Mouse (Mus musculus) ES-Bruce4 (cell line): ENCODE measurements at regions not wholly inside any gene's neighbourhood (a gene's known extent, or its start where the extent isn't known, plus 50 kb on each side); places are given as distances from the start of the nearest gene placed in this dataset.

Experiments used
- H3K27ac ChIP-seq: 2 replicates; pipeline ENCODE4 v1.5.1; 2012; ENCODE audit warnings: low read length, inconsistent platforms; ENCODE audit not compliant: insufficient read depth
- H3K27me3 ChIP-seq: 2 replicates; pipeline ENCODE4 v1.6.1; 2012; ENCODE audit warnings: mild to moderate bottlenecking, low read length, inconsistent platforms; ENCODE audit not compliant: control insufficient read depth, poor library complexity, insufficient read depth, severe bottlenecking
- H3K36me3 ChIP-seq: 2 replicates; pipeline ENCODE4 v1.6.1; 2012; ENCODE audit warnings: inconsistent platforms, mild to moderate bottlenecking, low read length, moderate library complexity; ENCODE audit not compliant: control insufficient read depth, poor library complexity, insufficient read depth, severe bottlenecking
- H3K4me1 ChIP-seq: one replicate; pipeline ENCODE4 v1.8.1; 2011; ENCODE audit warnings: low read length; ENCODE audit not compliant: control insufficient read depth, insufficient read depth
- H3K4me3 ChIP-seq: 2 replicates; pipeline ENCODE4 v1.5.1; 2011; ENCODE audit warnings: low read depth, mild to moderate bottlenecking, low read length
- H3K9ac ChIP-seq: 2 replicates; pipeline ENCODE4 v1.6.1; 2012; ENCODE audit warnings: low read depth, mild to moderate bottlenecking, inconsistent platforms; ENCODE audit not compliant: poor library complexity, severe bottlenecking
- H3K9me3 ChIP-seq: replicated peaks from 2 replicates; pipeline ENCODE4 v1.6.1; 2012; ENCODE audit warnings: mild to moderate bottlenecking, low read length, inconsistent platforms; ENCODE audit not compliant: control insufficient read depth, poor library complexity, insufficient read depth, severe bottlenecking
- CTCF ChIP-seq: IDR thresholded peaks from one replicate; pipeline ENCODE4 v1.8.1; 2011; ENCODE audit warnings: low read depth, low read length
- EP300 ChIP-seq: IDR thresholded peaks from 2 replicates; pipeline ENCODE4 v1.6.1; 2011; ENCODE audit warnings: low read depth, low read length; ENCODE audit not compliant: insufficient read depth
- POLR2A ChIP-seq: IDR thresholded peaks from one replicate; pipeline ENCODE4 v1.8.1; 2011; ENCODE audit warnings: low read length; ENCODE audit not compliant: insufficient read depth

GRCm38 (mm10) chr13:97434167-97434566, 193.3 kb downstream of the Enc1 start:
- Histone ChIP-seq H3K36me3 (no peaks in the 10 kb centered on the region), H3K27me3 (no peaks in the 10 kb centered on the region), H3K4me1 (peaks cover 7% of the 10 kb centered on the region), H3K9ac (peak overlapping the region; percentile 68), H3K9me3 (no peaks in the 10 kb centered on the region), H3K4me3 (peak overlapping the region; percentile 36; the same call in 1 of the 2 replicates), H3K27ac (peak overlapping the region; percentile 76)
- TF ChIP-seq EP300 = 0 out of 2 replicates have a peak, but pooled peaks have one; percentile 4
- TF ChIP-seq POLR2A = no peak

- TF ChIP-seq EP300 = peak; percentile 90
- no peak for TF ChIP-seq POLR2A
- TF ChIP-seq CTCF = no peak
- H3K36me3 ChIP-seq = no peaks in the 10 kb centered on the region
- peak overlapping the region; percentile 25; the same call in 1 of the 2 replicates for H3K4me3 ChIP-seq
- no peaks in the 10 kb centered on the region for H3K9me3 ChIP-seq
- no peaks in the 10 kb centered on the region for H3K27me3 ChIP-seq
- peak overlapping the region; percentile 76 for H3K27ac ChIP-seq
- H3K9ac ChIP-seq = 0 out of 2 replicates have a peak overlapping the region, but pooled peaks have one; percentile 10
- H3K4me1 ChIP-seq = peaks cover 9% of the 10 kb centered on the region
Observed at GRCm38 (mm10) chr13:97432627-97433026, 191.7 kb downstream of the Enc1 start.

- peaks cover 9% of the 10 kb centered on the region for H3K4me1 ChIP-seq
- H3K9me3 ChIP-seq = no peaks in the 10 kb centered on the region
Observed at GRCm38 (mm10) chr13:97430885-97431284, 190.0 kb downstream of the Enc1 start.

GRCm38 (mm10) chr13:97428163-97428562, 187.3 kb downstream of the Enc1 start:
- no peaks in the 10 kb centered on the region for H3K9me3 ChIP-seq
- H3K27ac ChIP-seq = no peak overlapping the region
- no peaks in the 10 kb centered on the region for H3K27me3 ChIP-seq
- TF ChIP-seq CTCF (no peak), EP300 (no peak), POLR2A (no peak)
- H3K4me3 ChIP-seq = no peak overlapping the region
- no peaks in the 10 kb centered on the region for H3K36me3 ChIP-seq
- peaks cover 3% of the 10 kb centered on the region for H3K4me1 ChIP-seq
- H3K9ac ChIP-seq = no peak overlapping the region

More at GRCm38 (mm10) chr13:97430885-97431284, 190.0 kb downstream of the Enc1 start:
- H3K27me3 ChIP-seq = no peaks in the 10 kb centered on the region
- no peaks in the 10 kb centered on the region for H3K36me3 ChIP-seq
- no peak overlapping the region for H3K4me3 ChIP-seq
- H3K9ac ChIP-seq = no peak overlapping the region
- TF ChIP-seq POLR2A = no peak
- no peak for TF ChIP-seq CTCF
- 0 out of 2 replicates have a peak overlapping the region, but pooled peaks have one; percentile 31 for H3K27ac ChIP-seq

- Histone ChIP-seq H3K36me3 (no peaks in the 10 kb centered on the region), H3K4me1 (peaks cover 3% of the 10 kb centered on the region), H3K27ac (no peak overlapping the region), H3K9ac (no peak overlapping the region), H3K9me3 (no peaks in the 10 kb centered on the region), H3K4me3 (no peak overlapping the region), H3K27me3 (no peaks in the 10 kb centered on the region)
- TF ChIP-seq EP300 (no peak), POLR2A (no peak), CTCF (no peak)
Observed at GRCm38 (mm10) chr13:97427537-97427936, 186.6 kb downstream of the Enc1 start.

- H3K9me3 ChIP-seq = no peaks in the 10 kb centered on the region
- no peak overlapping the region for H3K27ac ChIP-seq
- no peak overlapping the region for H3K4me3 ChIP-seq
- no peak for TF ChIP-seq CTCF
- TF ChIP-seq EP300 = no peak
- no peak for TF ChIP-seq POLR2A
- no peaks in the 10 kb centered on the region for H3K36me3 ChIP-seq
- peaks cover 3% of the 10 kb centered on the region for H3K4me1 ChIP-seq
- H3K27me3 ChIP-seq = no peaks in the 10 kb centered on the region
- no peak overlapping the region for H3K9ac ChIP-seq
Observed at GRCm38 (mm10) chr13:97425731-97426130, 184.8 kb downstream of the Enc1 start.

GRCm38 (mm10) chr13:97423911-97424310, 183.0 kb downstream of the Enc1 start:
- no peak overlapping the region for H3K4me3 ChIP-seq
- TF ChIP-seq EP300 = no peak
- TF ChIP-seq POLR2A = no peak
- TF ChIP-seq CTCF = no peak
- H3K36me3 ChIP-seq = no peaks in the 10 kb centered on the region
- H3K27me3 ChIP-seq = no peaks in the 10 kb centered on the region
- H3K9ac ChIP-seq = no peak overlapping the region
- no peaks in the 10 kb centered on the region for H3K9me3 ChIP-seq
- H3K27ac ChIP-seq = no peak overlapping the region
- H3K4me1 ChIP-seq = peaks cover 3% of the 10 kb centered on the region
